7 mouse cellular contexts compared by ENCODE assay signal in genomic region chrX:147553421-147554201, GRCm38 (mm10). TPM values are rescaled to one million over a fixed set of nuclear protein-coding genes. Genes with fewer than 3 reads are reported as not detected.
DNase-seq lines count a peak whose midpoint lies in the region; ATAC-seq and TF ChIP-seq lines count a peak whose summit lies in the region.

Gene Lrch2 (minus strand): TSS chrX:147554081.

- H3K27ac ChIP-seq in intestine, embryonic 14.5 days (ENCODE audit: low read depth): peak within 1 kb of the TSS; percentile 54; the same call in 1 of the 2 replicates
- peak within 1 kb of the TSS; percentile 87 for H3K27ac ChIP-seq in limb, embryonic 12.5 days

- H3K4me3 ChIP-seq in intestine, embryonic 14.5 days (ENCODE audit: low read depth, low read length): peak within 1 kb of the TSS; percentile 49
- peak within 1 kb of the TSS; percentile 55 for H3K4me3 ChIP-seq in limb, embryonic 12.5 days (replicated peaks)
- peak within 1 kb of the TSS; percentile 32 for H3K4me3 ChIP-seq in myocyte

- peak within 1 kb of the TSS; percentile 79 for H3ac ChIP-seq in myocyte (ENCODE audit: control insufficient read depth, insufficient read length)

- intact Hi-C loops in gastrocnemius, postnatal 14 days (cut with DNase I; ENCODE audit: low total_unique reads): no loop called here

- H3K9ac ChIP-seq in intestine, embryonic 14.5 days (ENCODE audit: low read length): peak within 1 kb of the TSS; percentile 55
- peak within 1 kb of the TSS; percentile 67 for H3K9ac ChIP-seq in limb, embryonic 12.5 days (replicated peaks)

- ATAC-seq in intestine, embryonic 14.5 days (replicated peaks; ENCODE audit: low FRiP score, low TSS enrichment, low read depth): peak; percentile 81
- peak; percentile 91 for ATAC-seq in limb, embryonic 12.5 days (ENCODE audit: insufficient number of reproducible peaks, insufficient read depth, low FRiP score, low TSS enrichment, low read depth)

- peak; percentile 55 for DNase-seq in adrenal gland, postnatal 10 days
- DNase-seq in cerebellum, postnatal 4 days (ENCODE audit: low spot score in 2 of 2): peak; percentile 25 to 46
- peak; percentile 32 for DNase-seq in gastrocnemius, postnatal 14 days
- peak; percentile 76 for DNase-seq in intestine, embryonic 14.5 days (ENCODE audit: low spot score)
- peak; percentile 59 for DNase-seq in testis, postnatal 10 days (ENCODE audit: low spot score)

- peak within 1 kb of the TSS; percentile 44 for H3K4me2 ChIP-seq in intestine, embryonic 14.5 days (ENCODE audit: low read length)
- H3K4me2 ChIP-seq in limb, embryonic 12.5 days: peak within 1 kb of the TSS; percentile 51
- H3K4me2 ChIP-seq in myocyte (ENCODE audit: low read depth): peak within 1 kb of the TSS; percentile 66

- H3K27me3 ChIP-seq in intestine, embryonic 14.5 days (replicated peaks; ENCODE audit: control insufficient read depth, insufficient read depth, low read length): no peaks in the 10 kb centered on the region
- H3K27me3 ChIP-seq in limb, embryonic 12.5 days: no peaks in the 10 kb centered on the region
- H3K27me3 ChIP-seq in myocyte (ENCODE audit: control insufficient read depth, insufficient read depth, insufficient read length): no peaks in the 10 kb centered on the region

- H3K79me2 ChIP-seq in myocyte (ENCODE audit: control insufficient read depth, insufficient read depth): peaks cover 6% of the 10 kb centered on the region

- 7% methylated on average over 29 of the region's 50 CpGs for WGBS in intestine, embryonic 14.5 days
- WGBS in limb, embryonic 12.5 days: 15% methylated on average over 33 of the region's 50 CpGs

- no peak for TF ChIP-seq POLR2A in myocyte (IDR thresholded peaks at IDR 0.05; ENCODE audit: insufficient read length, low read depth)

- H3K36me3 ChIP-seq in intestine, embryonic 14.5 days (ENCODE audit: control insufficient read depth, insufficient read depth, low read length): no peaks in the 10 kb centered on the region
- H3K36me3 ChIP-seq in limb, embryonic 12.5 days: no peaks in the 10 kb centered on the region
- H3K36me3 ChIP-seq in myocyte (ENCODE audit: control insufficient read depth, insufficient read depth): no peaks in the 10 kb centered on the region

- no peaks in the 10 kb centered on the region for H3K9me3 ChIP-seq in intestine, embryonic 14.5 days (ENCODE audit: control insufficient read depth, low read length)
- no peaks in the 10 kb centered on the region for H3K9me3 ChIP-seq in limb, embryonic 12.5 days

- no peaks in the 10 kb centered on the region for H3K4me1 ChIP-seq in intestine, embryonic 14.5 days (replicated peaks; ENCODE audit: control insufficient read depth, insufficient read depth, low read length)
- H3K4me1 ChIP-seq in limb, embryonic 12.5 days (replicated peaks): peaks cover 3% of the 10 kb centered on the region; the same call in 1 of the 2 replicates

TF ChIP-seq in myocyte, 11 proteins besides CTCF, POLR2A, EP300 and RAD21:
- no peak for TF ChIP-seq MYOG (IDR thresholded peaks at IDR 0.05; ENCODE audit: control insufficient read depth in 1 of 3, insufficient read depth in 1 of 3, insufficient read length in 2 of 3, low read depth in 2 of 3)
- no peak for TF ChIP-seq MYOD1 (IDR thresholded peaks at IDR 0.05; ENCODE audit: control insufficient read depth in 1 of 3, insufficient read length in 2 of 3, low read depth in 2 of 3)
- no peak for TF ChIP-seq POLR2AphosphoS2 (IDR thresholded peaks at IDR 0.05; ENCODE audit: insufficient read length, low read depth)

RNA-seq across cellular contexts. Expression of gene Lrch2, which starts in this region (rescaled TPM):
- total RNA-seq in adrenal gland, postnatal 10 days (2021): 10 to 100 TPM; 17.2 to 21.3 TPM
- total RNA-seq in gastrocnemius, postnatal 14 days (2021): 1 to 10 TPM; 2.6 to 2.8 TPM
- polyA plus RNA-seq in intestine, embryonic 14.5 days (2014; fragmentation: Nextera tagmentation; extraction: Ambion mirVana): 7.9 and 9.2 TPM in 2 replicates
- 6.7 and 7.7 TPM in 2 replicates for polyA plus RNA-seq in limb, embryonic 12.5 days (2016; fragmentation: Nextera tagmentation; extraction: Ambion mirVana)
- 2.0 TPM for polyA plus RNA-seq in myocyte (2012; fragmentation: generic; extraction: Trizol)

Comparison
In these comparisons a context has a peak if more than half of its experiments do, and no peak if none do; other contexts are left out.
1. Peak in every context shown above with its lines: DNase-seq, ATAC-seq, H3K4me3 ChIP-seq and H3K27ac ChIP-seq.
2. RNA of gene Lrch2 (total RNA-seq): 17.2 to 21.3 TPM in adrenal gland, postnatal 10 days; 2.6 to 2.8 TPM in gastrocnemius, postnatal 14 days; every median in the first group is over 4 times any median in the second.